In the genomic region with DNA sequence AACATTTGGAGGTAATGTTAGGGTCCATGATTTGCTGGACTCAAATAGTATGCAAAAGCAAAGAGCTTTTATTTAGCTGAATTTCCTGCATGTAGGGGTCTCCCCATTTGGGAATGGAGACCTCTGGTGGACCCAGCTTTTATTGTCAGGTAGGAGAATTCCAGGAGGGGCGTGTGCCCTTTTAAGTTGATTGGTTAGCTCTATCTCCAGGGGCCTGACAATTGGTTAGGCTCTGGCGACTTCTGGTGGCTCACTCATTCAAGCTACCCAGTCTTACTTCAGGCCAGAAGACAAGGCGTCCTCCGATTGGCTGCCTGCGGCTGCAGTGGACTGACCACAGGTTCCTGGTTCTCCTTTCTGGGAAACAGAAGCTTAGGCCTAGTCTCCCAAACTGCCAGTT, we compare ENCODE assay signal across 8 mouse cellular contexts. TPM values are rescaled to one million over a fixed set of nuclear protein-coding genes. Genes with fewer than 3 reads are reported as not detected.
DNase-seq lines count a peak whose midpoint lies in the region; ATAC-seq and TF ChIP-seq lines count a peak whose summit lies in the region.

No protein-coding gene starts in this region.

- intact Hi-C loops in heart, postnatal 36 days (cut with DNase I): no loop called here

- peaks cover 14% of the 10 kb centered on the region; the same call in 1 of the 2 replicates for H3K4me1 ChIP-seq in hindbrain, embryonic 13.5 days (replicated peaks)
- peaks cover 0 to 12% of the 10 kb centered on the region in 2 experiments; a peak in 2 of 4 replicates for H3K4me1 ChIP-seq in liver, embryonic 14.5 days (replicated peaks; ENCODE audit: control insufficient read depth in 2 of 2, insufficient read depth in 2 of 2, low read length in 1 of 2)

- H3K9me3 ChIP-seq in hindbrain, embryonic 13.5 days: no peaks in the 10 kb centered on the region
- H3K9me3 ChIP-seq in liver, embryonic 14.5 days (ENCODE audit: control insufficient read depth, low read length): no peaks in the 10 kb centered on the region

- DNase-seq in heart, adult 11 months: peak; percentile 94
- DNase-seq in heart, postnatal 36 days: no peak
- peak; percentile 66 for DNase-seq in embryo, embryonic 10 days (ENCODE audit: low spot score)
- peak in 2 of 3 experiments; percentile 17 to 19 for DNase-seq in liver, embryonic 14.5 days (ENCODE audit: low read depth in 3 of 3, low spot score in 3 of 3)
- DNase-seq in ovary, postnatal 36 days (ENCODE audit: low spot score): no peak
- no peak for DNase-seq in frontal cortex, postnatal 25 days (ENCODE audit: low spot score in 2 of 2)
- DNase-seq in spleen, postnatal 14 days (ENCODE audit: low spot score in 2 of 2): no peak

- no peak overlapping the region for H3K9ac ChIP-seq in hindbrain, embryonic 13.5 days
- no peak overlapping the region for H3K9ac ChIP-seq in liver, embryonic 14.5 days (replicated peaks)

- no peaks in the 10 kb centered on the region for H3K36me3 ChIP-seq in hindbrain, embryonic 13.5 days
- H3K36me3 ChIP-seq in liver, embryonic 14.5 days (replicated peaks; ENCODE audit: control insufficient read depth, insufficient read depth, low read depth): no peaks in the 10 kb centered on the region

- no peak overlapping the region for H3K4me3 ChIP-seq in hindbrain, embryonic 13.5 days
- H3K4me3 ChIP-seq in liver, embryonic 14.5 days (ENCODE audit: insufficient read depth in 1 of 2, low read depth in 2 of 2, low read length in 2 of 2): no peak overlapping the region

- 0 out of 2 replicates have a peak, but pooled peaks have one; percentile 28 for ATAC-seq in hindbrain, embryonic 13.5 days (ENCODE audit: low FRiP score)
- ATAC-seq in liver, embryonic 14.5 days (ENCODE audit: insufficient read depth): peak; percentile 37

- no peak; the same call in 1 of the 2 replicates for TF ChIP-seq CTCF in liver, embryonic 14.5 days (IDR thresholded peaks at IDR 0.05; ENCODE audit: low read depth)

- TF ChIP-seq EP300 in liver, embryonic 14.5 days (IDR thresholded peaks at IDR 0.05; ENCODE audit: low read depth): no peak

- no peak overlapping the region for H3K4me2 ChIP-seq in hindbrain, embryonic 13.5 days
- H3K4me2 ChIP-seq in liver, embryonic 14.5 days (ENCODE audit: low read depth): no peak overlapping the region

- H3K27ac ChIP-seq in hindbrain, embryonic 13.5 days: no peak overlapping the region
- H3K27ac ChIP-seq in liver, embryonic 14.5 days: no peak overlapping the region

- 37% methylated on average over 5 of the region's 5 CpGs for WGBS in hindbrain, embryonic 13.5 days
- 30% methylated on average over 5 of the region's 5 CpGs for WGBS in liver, embryonic 14.5 days (ENCODE audit: insufficient replicate concordance)

- H3K27me3 ChIP-seq in hindbrain, embryonic 13.5 days: no peaks in the 10 kb centered on the region
- no peaks in the 10 kb centered on the region for H3K27me3 ChIP-seq in liver, embryonic 14.5 days (ENCODE audit: control insufficient read depth, insufficient read depth, low read length)

RNA-seq across cellular contexts. Expression of a gene that starts 28.3 kb away (rescaled TPM):
- 1 to 10 TPM; 5.0 to 5.2 TPM for total RNA-seq in heart, postnatal 36 days (2021)
- polyA plus RNA-seq in hindbrain, embryonic 13.5 days (2015; fragmentation: Nextera tagmentation; extraction: Ambion mirVana): 34.0 and 35.8 TPM in 2 replicates
- 1.8 and 3.2 TPM in 2 replicates for polyA plus RNA-seq in liver, embryonic 14.5 days (2012; rRNA removed)
- polyA plus RNA-seq in liver, embryonic 14.5 days (2014; fragmentation: Nextera tagmentation; extraction: Ambion mirVana): 11.8 and 12.1 TPM in 2 replicates

RNA-seq across cellular contexts. Expression of a gene that starts 28.6 kb away (rescaled TPM):
- 1 to 10 TPM; 4.3 to 5.0 TPM for total RNA-seq in heart, postnatal 36 days (2021)
- 15.7 and 16.4 TPM in 2 replicates for polyA plus RNA-seq in hindbrain, embryonic 13.5 days (2015; fragmentation: Nextera tagmentation; extraction: Ambion mirVana)
- 4.3 and 5.3 TPM in 2 replicates for polyA plus RNA-seq in liver, embryonic 14.5 days (2012; rRNA removed)
- 9.4 and 9.7 TPM in 2 replicates for polyA plus RNA-seq in liver, embryonic 14.5 days (2014; fragmentation: Nextera tagmentation; extraction: Ambion mirVana)

Comparison
In these comparisons a context has a peak if more than half of its experiments do, and no peak if none do; other contexts are left out.
1. DNase-seq: peak in heart, adult 11 months (single experiment), embryo, embryonic 10 days (single experiment) and liver, embryonic 14.5 days (2 of 3); none in heart, postnatal 36 days (0 of 2), ovary, postnatal 36 days (single experiment), frontal cortex, postnatal 25 days (0 of 2) and spleen, postnatal 14 days (0 of 2).